Mouse (Mus musculus): ENCODE results near the gene Ahrr.

GRCm38 (mm10) chr13:74317170-74317849 lies 25.2 kb upstream of the Ahrr start, which contains the start of gene Pdcd6:
- TF ChIP-seq CTCF (IDR thresholded peaks at IDR 0.05; ENCODE audit: extremely low read depth, insufficient read depth, insufficient read length, insufficient replicate concordance) (no peak), POLR2A (IDR thresholded peaks at IDR 0.05; ENCODE audit: low read depth, low read length) (peak; percentile 27; the same call in 1 of the 2 replicates)

Data from spleen, adult 2 months (tissue).